Mouse (Mus musculus): ENCODE measurements around the gene Dap. TPM values are rescaled to one million over a fixed set of nuclear protein-coding genes. Genes with fewer than 3 reads are reported as not detected.

Dap gene
- total RNA-seq (2014; fragmentation: Nextera tagmentation) (59.5 and 59.6 TPM in 2 replicates), total RNA-seq (2017) (59.5 and 64.0 TPM in 2 replicates)

DNA sequence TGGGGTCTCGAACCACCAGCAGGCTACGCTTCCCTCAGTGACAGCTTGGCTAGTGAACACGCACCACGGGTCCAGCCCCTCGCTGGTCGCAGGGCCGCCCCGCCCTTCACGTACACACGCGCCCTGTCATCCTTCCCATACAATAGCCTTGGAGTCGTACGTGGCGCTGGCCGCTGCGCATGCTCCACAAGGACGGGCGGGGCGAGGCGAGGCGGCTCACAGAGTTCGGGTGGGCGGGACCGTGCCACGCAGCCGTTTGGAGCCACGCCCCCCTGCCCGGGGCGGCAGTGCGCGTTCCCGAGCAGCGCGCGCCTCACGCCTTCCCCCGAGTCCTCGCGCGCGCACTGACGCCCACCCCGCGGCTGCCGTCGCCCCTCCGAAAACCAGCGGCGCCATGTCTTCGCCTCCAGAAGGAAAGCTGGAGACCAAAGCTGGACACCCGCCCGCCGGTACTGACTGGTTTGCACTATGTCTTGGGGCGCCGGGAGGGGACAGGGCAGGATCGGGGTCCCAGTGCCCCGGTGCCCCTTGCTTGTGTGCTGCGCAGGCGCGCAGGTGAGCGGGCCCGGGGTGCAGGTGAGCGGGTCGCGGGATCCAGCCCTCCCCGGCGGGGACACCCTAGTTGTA, at the start of gene Dap:
Gene Dap (plus strand): TSS at position 180 of the 627 bp plus-strand sequence.
- ATAC-seq (replicated peaks; ENCODE audit: low FRiP score, low TSS enrichment, poor library complexity, severe bottlenecking) = peak; percentile 97

DNA sequence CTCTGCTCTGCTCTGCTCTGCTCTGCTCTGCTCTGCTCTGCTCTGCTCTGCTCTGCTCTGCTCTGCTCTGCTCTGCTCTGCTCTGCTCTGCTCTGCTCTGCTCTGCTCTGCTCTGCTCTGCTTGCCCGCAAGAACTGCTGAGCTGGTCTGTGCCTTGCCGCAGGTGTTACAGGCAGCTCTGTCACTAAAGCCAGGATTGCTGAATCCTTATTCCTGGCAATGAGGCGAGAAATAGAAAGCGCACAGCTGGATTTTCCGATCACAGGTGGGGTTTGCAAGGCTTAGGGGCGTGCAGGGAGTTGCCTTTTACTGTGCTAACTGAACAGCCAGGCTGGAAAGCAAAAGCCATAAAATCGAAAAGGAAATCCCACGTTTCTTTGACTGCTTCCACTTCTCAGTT, 47.5 kb upstream of the Dap start:
- no peak for ATAC-seq (replicated peaks; ENCODE audit: low FRiP score, low TSS enrichment, poor library complexity, severe bottlenecking)

DNA sequence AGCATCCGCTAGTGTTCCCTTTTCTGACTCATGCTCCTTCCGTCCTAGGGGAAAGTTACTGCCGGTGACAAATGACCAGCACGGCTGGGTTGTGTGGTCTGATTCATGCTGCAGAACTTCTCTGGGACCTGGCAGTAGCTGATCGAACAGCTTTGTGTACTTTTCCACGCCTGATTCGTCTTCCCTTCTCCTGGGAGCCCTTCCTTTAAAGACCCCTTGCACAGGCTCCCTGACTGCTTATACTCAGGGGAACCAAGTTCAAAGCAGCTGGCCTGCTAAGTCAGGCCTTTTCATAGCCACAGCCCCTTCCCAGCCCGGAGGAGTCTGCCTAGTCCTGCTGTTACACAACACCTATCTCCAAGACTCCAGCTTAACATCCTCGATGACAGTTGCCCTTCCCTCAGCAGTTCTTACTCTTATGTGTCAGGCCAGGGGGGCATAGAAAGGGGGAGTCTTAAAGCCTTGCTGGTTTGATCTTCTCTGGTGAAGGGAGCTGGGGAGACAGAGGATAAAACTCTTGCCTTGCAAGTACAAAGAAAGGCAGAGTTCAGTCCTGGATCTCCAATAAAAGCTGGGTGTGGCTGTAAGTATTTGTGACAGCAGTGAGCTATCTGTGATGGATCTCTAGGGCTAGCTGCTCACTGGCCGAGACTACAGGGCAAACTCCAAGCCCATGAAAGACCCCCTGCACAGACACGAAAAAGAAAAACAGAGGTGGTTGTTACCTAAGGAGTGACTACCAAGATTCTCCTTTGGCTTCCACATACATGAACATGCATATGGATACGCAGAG, 39.3 kb upstream of the Dap start:
- ATAC-seq (replicated peaks; ENCODE audit: low FRiP score, low TSS enrichment, poor library complexity, severe bottlenecking) = no peak

DNA sequence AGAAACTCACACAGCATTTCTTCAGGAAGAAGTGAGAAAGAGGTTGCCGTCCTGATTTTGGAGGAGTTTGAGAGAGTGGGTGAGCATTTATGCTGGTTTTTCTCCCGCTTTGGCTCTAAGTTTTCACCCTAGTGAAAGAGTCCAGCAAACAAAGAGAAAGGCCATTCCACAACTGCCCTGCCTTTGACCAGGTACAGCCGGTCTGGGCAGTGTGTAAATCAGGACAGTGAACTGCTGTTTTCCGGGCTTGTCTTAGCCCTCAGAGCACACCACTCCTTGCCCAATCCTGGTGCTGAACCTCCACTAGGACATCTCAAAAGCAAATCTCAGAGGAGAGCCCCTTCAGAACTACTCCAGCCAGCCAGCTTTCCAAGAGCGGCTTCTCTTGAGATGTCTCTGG, 38.6 kb upstream of the Dap start:
- no peak for ATAC-seq (replicated peaks; ENCODE audit: low FRiP score, low TSS enrichment, poor library complexity, severe bottlenecking)

DNA sequence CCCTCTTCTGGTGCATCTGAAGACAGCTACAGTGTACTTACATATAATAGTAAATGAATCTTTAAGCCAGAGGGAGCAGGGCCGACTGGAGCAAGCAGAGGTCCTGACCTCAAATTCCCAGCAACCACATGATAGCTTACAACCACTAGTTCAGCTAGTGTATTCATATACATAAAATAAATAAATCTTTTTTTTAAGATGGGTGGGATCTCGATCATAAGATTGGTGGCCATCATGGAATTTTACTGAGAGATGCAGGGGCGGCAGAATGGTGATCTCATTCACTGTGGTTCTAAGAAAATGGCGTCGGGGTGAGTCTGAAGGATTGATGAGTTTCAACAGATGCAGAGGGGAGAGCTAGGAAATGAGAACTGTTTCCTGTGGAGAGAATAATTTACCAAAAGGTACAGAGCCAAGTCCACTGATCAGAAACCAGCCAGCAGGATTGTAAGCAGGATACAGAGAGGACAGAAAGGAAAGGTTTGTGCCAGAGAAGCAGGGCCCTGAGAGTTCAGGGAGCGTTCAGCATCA, 37.7 kb upstream of the Dap start:
- no peak for ATAC-seq (replicated peaks; ENCODE audit: low FRiP score, low TSS enrichment, poor library complexity, severe bottlenecking)

DNA sequence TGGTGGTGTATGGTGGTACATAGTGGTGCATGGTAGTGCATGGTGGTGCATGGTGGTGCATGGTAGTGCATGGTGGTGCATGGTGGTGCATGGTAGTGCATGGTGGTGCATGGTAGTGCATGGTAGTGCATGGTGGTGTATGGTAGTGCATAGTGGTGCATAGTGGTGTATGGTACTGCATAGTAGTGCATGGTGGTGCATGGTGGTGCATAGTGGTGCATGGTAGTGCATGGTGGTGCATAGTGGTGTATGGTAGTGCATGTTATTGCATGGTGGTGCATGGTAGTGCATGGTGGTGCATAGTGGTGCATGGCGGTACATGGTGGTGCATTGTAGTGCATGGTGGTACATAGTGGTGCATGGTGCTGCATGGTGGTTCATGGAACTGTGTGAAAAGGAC, 31.6 kb upstream of the Dap start:
- no peak for ATAC-seq (replicated peaks; ENCODE audit: low FRiP score, low TSS enrichment, poor library complexity, severe bottlenecking)

DNA sequence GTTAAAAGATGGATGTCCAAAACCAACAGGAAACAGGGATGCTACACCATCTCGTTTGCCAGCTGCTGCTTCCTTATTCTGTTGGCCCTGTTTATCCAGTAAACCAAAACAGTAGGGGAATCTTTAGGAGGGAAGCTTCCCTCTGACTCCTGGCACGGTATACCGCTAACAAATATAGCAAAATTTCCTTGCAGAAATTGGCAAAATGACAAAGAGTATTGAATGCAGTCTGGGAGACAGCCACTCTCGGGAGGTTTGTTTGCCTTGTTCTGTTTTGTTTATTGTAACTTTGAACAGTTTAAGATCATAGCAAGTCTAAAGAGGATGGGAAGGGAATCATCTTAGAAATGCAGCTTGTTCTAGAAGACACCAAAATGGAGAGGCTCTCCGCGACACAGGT, 28.3 kb upstream of the Dap start:
- ATAC-seq (replicated peaks; ENCODE audit: low FRiP score, low TSS enrichment, poor library complexity, severe bottlenecking) = no peak

DNA sequence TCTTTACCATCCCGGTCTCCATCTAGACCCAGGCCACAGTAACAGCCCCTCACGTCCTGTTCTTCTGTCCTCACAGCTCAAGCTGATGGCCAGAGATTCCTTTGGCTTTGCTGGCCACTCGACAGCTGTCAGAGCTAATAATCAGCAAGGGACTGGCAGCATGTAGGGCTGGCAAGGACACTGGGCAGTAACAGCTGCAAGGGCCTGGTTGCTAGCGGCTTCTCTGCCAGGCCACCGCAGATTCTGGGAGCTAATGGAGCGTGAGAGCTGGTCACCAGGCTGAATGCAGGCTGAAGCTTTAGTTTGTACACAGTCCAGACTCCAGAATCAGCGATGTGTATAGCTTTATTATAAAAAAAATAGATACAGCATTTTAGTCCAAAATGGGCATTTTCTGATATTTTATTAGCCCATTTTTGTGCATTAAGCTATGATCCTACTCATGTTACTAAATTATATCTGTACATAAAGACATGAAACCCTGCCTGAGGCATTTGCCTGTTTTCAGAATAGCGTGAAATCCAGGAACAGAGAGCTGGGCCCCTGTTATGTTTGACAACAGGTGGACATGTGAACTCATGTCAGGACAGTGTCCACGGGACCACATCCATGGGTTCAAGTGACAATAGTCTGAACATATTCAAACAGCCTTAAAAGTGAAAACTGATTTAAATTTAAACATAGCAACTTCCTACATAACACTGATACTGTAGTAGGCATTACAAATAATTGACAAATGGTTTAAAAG, 16.6 kb upstream of the Dap start:
- ATAC-seq (replicated peaks; ENCODE audit: low FRiP score, low TSS enrichment, poor library complexity, severe bottlenecking) = no peak

DNA sequence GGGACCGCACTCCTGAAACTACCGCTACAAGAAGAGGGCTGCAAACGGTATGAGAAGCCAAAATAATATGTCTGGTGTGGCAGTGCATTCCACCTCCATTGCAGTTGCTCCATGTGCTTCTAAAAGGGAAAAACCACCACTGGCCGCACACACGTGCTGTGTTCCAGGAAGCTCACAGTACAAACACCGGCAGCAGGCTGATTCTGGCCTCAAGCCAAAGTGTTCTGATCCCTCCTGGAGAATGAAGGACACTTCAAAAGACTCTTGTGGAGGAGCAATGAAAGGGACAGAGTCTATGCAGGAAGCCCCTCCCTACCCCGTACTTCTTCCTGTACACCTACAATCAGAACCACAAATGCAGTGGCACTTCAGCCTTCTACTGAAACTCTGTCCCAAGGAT, 12.2 kb upstream of the Dap start:
- ATAC-seq (replicated peaks; ENCODE audit: low FRiP score, low TSS enrichment, poor library complexity, severe bottlenecking) = no peak

DNA sequence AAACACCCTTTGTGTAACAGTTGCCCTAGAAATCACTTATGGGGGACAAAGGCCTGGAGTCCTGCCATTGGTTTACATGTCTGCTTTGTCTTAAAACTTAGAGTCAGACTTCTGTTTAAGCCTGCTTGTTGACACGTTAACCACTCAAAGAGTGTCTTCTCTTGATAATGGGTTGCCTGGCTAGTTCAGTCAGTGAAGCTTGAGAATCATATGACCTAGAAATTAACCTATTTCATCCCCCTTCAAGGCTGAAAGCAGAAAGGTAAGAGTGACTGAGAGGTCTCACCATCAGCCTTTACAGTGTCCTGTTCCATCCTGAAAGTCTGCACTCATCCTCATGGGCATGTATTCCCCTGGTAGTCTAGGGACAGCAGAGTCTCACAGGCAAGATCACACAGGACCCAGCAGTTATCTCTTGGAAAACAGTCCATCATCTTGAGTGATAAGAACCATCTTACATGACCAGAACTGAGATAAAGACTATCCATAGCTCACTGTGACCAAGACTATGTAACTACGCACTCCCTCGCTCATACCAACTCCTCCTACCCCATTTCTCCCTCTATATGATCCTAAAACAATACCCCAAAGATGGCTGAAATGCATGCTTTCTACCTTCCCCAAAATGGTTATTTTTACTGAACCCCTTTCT, 10.4 kb upstream of the Dap start:
- ATAC-seq (replicated peaks; ENCODE audit: low FRiP score, low TSS enrichment, poor library complexity, severe bottlenecking) = peak; percentile 83

DNA sequence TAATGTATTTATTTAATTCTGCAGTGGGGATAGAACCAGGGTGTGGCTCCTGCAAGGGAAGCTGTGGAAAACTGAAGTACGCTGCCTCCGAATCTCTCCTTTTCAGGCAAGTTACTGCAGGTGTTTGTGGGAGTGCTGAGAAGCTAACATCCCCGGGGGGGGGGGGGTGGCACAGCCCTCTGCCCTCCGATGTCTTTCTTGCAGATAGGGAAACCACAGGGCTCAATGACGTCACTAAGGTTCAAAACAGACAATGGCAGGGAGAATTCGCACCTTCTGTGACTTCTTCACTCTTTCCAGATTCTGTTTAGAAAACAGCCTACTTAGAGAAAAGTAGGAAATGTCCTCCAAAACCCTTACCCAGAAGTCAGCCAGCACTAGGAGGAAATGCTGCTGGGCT, 1.9 kb upstream of the Dap start:
- ATAC-seq (replicated peaks; ENCODE audit: low FRiP score, low TSS enrichment, poor library complexity, severe bottlenecking) = no peak

DNA sequence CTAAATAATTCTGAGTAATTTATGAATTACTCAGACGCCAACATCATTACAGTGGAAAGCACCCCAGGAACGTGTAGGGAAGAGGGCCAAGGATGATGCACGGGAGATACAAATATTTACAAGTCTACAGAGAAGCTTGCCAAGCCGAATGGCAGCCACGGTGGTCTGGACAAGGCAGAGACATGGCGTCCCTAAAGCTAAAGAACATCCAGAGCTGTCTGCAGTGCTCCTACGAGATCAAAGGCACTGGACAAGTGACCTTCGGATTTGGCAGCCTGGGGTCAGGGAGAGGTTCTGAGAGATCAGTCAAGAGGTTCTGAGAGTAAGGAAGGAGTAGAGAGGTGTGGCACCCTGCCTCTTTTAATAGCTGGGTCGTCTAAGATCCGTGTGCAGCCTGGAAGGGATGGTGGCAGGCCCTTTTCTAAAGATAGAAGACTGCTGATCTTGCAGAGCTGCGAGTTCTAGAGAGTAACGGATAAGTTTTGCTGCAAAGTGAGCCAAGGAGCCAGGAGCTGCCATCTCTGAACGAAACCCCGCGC, 449 bp upstream of the Dap start:
- no peak for ATAC-seq (replicated peaks; ENCODE audit: low FRiP score, low TSS enrichment, poor library complexity, severe bottlenecking)

DNA sequence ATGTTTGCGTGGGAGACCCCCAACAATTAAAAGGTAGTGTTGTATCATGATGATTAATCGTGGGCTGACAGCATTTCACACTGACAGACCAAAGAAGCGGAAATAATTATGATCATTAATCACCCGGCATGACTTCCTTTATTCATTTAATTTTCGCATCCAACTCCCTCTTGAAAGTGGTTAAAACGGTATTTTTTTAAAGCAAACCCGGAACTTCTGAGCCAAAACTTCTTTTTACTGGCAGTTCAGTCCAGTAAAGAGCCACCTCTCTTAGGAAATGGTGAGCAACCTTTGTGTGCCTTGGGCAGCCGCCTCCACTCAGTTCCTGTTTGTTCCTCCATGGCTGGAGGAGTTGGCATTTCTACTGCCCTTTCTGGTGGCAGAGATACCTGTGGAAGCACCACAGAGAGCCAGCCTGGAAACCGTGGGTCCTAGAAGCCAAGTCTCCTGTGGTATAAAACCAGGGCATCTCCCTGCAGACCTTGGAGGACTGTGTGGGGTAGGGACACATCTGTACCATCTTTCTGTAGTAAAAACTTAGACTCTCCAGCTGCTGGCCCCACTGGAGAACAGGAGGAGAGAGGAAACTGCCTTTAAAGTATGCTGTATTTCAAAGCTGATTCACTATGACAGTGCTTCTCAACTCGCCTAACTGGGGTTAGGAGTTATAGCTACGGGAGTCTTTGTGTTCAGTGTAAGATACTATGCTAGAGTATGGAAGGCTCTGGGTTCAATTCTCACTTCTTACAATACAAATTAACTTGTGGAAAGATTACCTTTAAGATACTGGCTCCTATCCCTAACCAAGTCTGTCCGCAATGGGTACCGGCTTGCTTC, 910 bp downstream of the Dap start:
- ATAC-seq (replicated peaks; ENCODE audit: low FRiP score, low TSS enrichment, poor library complexity, severe bottlenecking) = peak; percentile 28; the same call in 1 of the 2 replicates

DNA sequence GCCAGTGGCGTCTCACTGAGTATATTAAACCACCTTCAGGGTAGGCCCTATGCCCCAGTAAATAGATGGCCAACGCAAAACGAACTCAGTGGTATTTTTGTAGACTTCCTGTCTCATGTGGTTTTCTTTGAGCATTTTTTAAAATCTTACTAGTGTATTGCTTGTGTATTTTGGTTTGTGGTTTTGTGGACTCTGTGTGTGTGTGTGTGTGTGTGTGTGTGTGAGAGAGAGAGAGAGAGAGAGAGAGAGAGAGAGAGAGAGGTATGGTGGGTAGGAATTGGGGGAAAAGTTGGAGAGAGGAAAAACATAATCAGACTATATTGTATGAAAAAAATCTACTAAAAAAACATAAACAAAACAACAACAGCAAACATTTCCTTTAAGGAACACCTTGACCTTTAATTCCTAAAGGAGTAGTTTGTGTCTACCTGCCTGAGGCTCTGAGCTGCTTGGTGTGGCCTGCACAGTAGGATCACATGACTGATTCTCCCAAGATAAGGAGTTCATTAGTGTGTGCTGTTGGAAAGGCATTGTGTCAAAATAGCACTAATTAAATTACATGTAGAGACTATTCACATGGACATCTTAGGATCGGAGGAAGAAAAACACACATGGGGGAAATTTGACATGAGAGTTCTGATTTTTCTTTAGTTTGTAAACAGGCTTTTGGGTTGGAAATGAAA, 1.7 kb downstream of the Dap start:
- no peak for ATAC-seq (replicated peaks; ENCODE audit: low FRiP score, low TSS enrichment, poor library complexity, severe bottlenecking)

DNA sequence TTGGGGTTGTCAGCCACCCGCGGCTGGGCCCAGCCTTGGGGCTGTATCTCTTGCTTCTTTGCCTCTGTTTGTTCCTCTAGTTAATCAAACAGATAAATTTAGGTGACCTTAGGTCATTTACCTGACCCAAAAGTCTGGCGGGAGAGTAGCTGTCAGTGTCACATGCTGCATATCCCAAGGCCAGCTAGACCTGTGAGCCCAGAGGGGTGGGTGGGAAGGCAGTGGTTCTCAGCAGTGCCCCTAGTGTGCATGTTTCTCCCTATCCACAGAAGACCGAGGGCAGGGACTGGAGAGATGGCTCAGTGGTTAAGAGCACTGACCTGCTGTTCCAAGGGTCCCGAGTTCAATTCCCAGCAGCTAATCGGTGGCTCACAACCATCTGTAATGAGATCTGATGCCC, 2.4 kb downstream of the Dap start:
- peak; percentile 43; the same call in 1 of the 2 replicates for ATAC-seq (replicated peaks; ENCODE audit: low FRiP score, low TSS enrichment, poor library complexity, severe bottlenecking)

DNA sequence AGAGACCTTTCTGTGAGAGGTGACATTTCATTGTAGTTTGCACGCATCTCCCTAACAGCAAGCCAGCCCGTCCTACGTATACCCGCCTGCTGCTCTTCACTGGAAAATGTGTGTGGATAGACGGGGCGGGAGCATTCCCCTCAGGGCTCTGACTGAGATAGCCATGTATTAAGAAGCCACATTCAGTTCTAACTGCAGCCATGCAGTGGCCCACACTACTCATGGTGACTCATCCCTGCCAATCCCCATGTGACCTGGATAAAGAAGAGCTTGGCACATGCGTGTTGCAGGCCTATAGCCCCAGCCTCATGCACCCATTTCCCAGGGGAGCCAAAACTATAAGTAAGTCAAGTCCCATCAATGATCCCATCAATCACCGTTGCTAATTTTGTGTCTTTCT, 3.7 kb downstream of the Dap start:
- no peak for ATAC-seq (replicated peaks; ENCODE audit: low FRiP score, low TSS enrichment, poor library complexity, severe bottlenecking)

DNA sequence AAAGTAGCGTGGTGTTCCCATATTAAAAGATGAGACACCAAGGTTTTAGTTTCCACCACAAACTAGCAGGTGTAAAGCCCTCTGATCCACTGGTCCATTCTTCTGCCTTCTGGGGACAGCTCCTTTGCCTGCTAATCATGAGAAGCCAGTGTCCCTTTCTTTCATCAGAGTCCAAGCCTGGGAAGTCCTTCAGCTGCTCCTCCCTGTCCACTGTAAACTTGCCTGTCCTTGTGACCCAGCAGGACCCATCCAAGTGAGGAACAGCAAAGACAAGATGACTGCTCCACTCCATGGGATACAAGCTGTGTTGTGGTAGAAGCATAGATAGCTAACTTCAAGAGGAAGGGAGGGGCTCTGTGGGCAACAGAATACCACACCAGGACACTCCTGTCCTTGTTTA, 8.9 kb downstream of the Dap start:
- ATAC-seq (replicated peaks; ENCODE audit: low FRiP score, low TSS enrichment, poor library complexity, severe bottlenecking) = 0 out of 2 replicates have a peak, but pooled peaks have one; percentile 34
